Mouse (Mus musculus) embryonic facial prominence, embryonic 11.5 days (tissue): ENCODE measurements around the gene Clca4a. TPM values are rescaled to one million over a fixed set of nuclear protein-coding genes. Genes with fewer than 3 reads are reported as not detected.

ENCODE experiments used
- ATAC-seq: fragments of 200-750 bp; cut with Nextera tagmentation; replicated peaks from 2 replicates; pipeline ENCODE4 v1.8.0; 2017; ENCODE audit warnings: low read depth; ENCODE audit not compliant: insufficient number of reproducible peaks, low FRiP score, low TSS enrichment
- DNase-seq: peaks from one replicate; pipeline ENCODE4 v3.0.0-alpha.2; 2015; ENCODE audit warnings: low spot score
- H3K27ac ChIP-seq: fragments of 300-500 bp; sonication (generic); replicated peaks from 2 replicates; pipeline ENCODE4 v1.5.1; 2014; ENCODE audit warnings: mild to moderate bottlenecking, low read depth, low read length, control low read depth
- H3K27me3 ChIP-seq: fragments of 300-500 bp; sonication (generic); 2 replicates; pipeline ENCODE4 v1.6.1; 2014; ENCODE audit warnings: mild to moderate bottlenecking, low read length, moderate library complexity, mixed read lengths; ENCODE audit not compliant: control insufficient read depth, insufficient read depth
- H3K36me3 ChIP-seq: fragments of 300-500 bp; sonication (generic); replicated peaks from 2 replicates; pipeline ENCODE4 v1.6.1; 2014; ENCODE audit warnings: low read depth, mild to moderate bottlenecking, low read length, moderate library complexity, mixed read lengths; ENCODE audit not compliant: control insufficient read depth, insufficient read depth
- H3K4me1 ChIP-seq: fragments of 300-500 bp; sonication (generic); 2 replicates; pipeline ENCODE4 v1.6.1; 2014; ENCODE audit warnings: low read length, mixed read lengths; ENCODE audit not compliant: control insufficient read depth, insufficient read depth
- H3K4me2 ChIP-seq: fragments of 300-500 bp; sonication (generic); 2 replicates; pipeline ENCODE4 v1.6.1; 2014; ENCODE audit warnings: low read depth, mild to moderate bottlenecking, control low read depth, low read length, moderate library complexity
- H3K4me3 ChIP-seq: fragments of 300-500 bp; sonication (generic); 2 replicates; pipeline ENCODE4 v1.5.1; 2014; ENCODE audit warnings: low read depth, low read length, control low read depth
- H3K9ac ChIP-seq: fragments of 300-500 bp; sonication (generic); replicated peaks from 2 replicates; pipeline ENCODE4 v1.6.1; 2014; ENCODE audit warnings: mild to moderate bottlenecking, control low read depth, low read length
- H3K9me3 ChIP-seq: fragments of 300-500 bp; sonication (generic); replicated peaks from 2 replicates; pipeline ENCODE4 v1.6.1; 2016; ENCODE audit warnings: mild to moderate bottlenecking, low read length, inconsistent platforms, mixed read lengths; ENCODE audit not compliant: control insufficient read depth
- WGBS: fragments of 180-500 bp; shearing (Covaris S2); extraction: QIAGEN DNeasy Blood & Tissue Kit; methylation state at CpG from one replicate; pipeline ENCODE4 v1.1.7; 2014; 5-methylcytosine and 5-hydroxymethylcytosine counted together
- polyA plus RNA-seq: library from polyadenylated mRNA; unstranded; fragments of >200 nt; fragmentation: Nextera tagmentation; extraction: Ambion mirVana; gene quantifications from 2 replicates; pipeline ENCODE4 v1.2.1, GENCODE M21; 2014

Gene Clca4a
- not detected in 2 replicates for polyA plus RNA-seq

- Histone ChIP-seq H3K9me3 (no peaks in the 10 kb centered on the region), H3K36me3 (no peaks in the 10 kb centered on the region), H3K27ac (no peak within 1 kb of the TSS), H3K4me2 (no peak within 1 kb of the TSS), H3K9ac (no peak within 1 kb of the TSS), H3K27me3 (no peaks in the 10 kb centered on the region), H3K4me3 (no peak within 1 kb of the TSS), H3K4me1 (no peaks in the 10 kb centered on the region)
- no peak for DNase-seq
- ATAC-seq: no peak
Observed at GRCm38 (mm10) chr3:144974945-144975344, at the start of gene Clca4a. Gene Clca4a (minus strand): TSS chr3:144975045.

- no peaks in the 10 kb centered on the region for H3K36me3 ChIP-seq
- ATAC-seq (no peak), DNase-seq (no peak)
- H3K4me1 ChIP-seq: no peaks in the 10 kb centered on the region
- no peak overlapping the region for H3K27ac ChIP-seq
- no peaks in the 10 kb centered on the region for H3K9me3 ChIP-seq
- H3K27me3 ChIP-seq: no peaks in the 10 kb centered on the region
- H3K4me3 ChIP-seq: no peak overlapping the region
- no peak overlapping the region for H3K9ac ChIP-seq
- H3K4me2 ChIP-seq: no peak overlapping the region
- 71% methylated on average over 3 of the region's 3 CpGs for WGBS
Observed at GRCm38 (mm10) chr3:145017807-145018206, 43.0 kb upstream of the Clca4a start.

GRCm38 (mm10) chr3:145004422-145004821 lies 29.6 kb upstream of the Clca4a start:
- DNase-seq: peak; percentile 31
- Histone ChIP-seq H3K36me3 (no peaks in the 10 kb centered on the region), H3K9me3 (no peaks in the 10 kb centered on the region), H3K27ac (no peak overlapping the region), H3K4me3 (no peak overlapping the region), H3K4me1 (no peaks in the 10 kb centered on the region), H3K4me2 (no peak overlapping the region), H3K9ac (no peak overlapping the region), H3K27me3 (no peaks in the 10 kb centered on the region)
- 34% methylated on average over 5 of the region's 5 CpGs for WGBS
- ATAC-seq: no peak

- WGBS: 50% methylated on average over 1 of the region's 1 CpGs
Observed at GRCm38 (mm10) chr3:145000912-145001311, 26.1 kb upstream of the Clca4a start.

GRCm38 (mm10) chr3:144993055-144993454 lies 18.2 kb upstream of the Clca4a start:
- no peaks in the 10 kb centered on the region for H3K4me1 ChIP-seq
- WGBS: 89% methylated on average over 5 of the region's 5 CpGs
- H3K27me3 ChIP-seq: no peaks in the 10 kb centered on the region
- H3K27ac ChIP-seq: no peak overlapping the region
- H3K4me2 ChIP-seq: no peak overlapping the region
- H3K4me3 ChIP-seq: no peak overlapping the region
- H3K9me3 ChIP-seq: no peaks in the 10 kb centered on the region
- no peak for DNase-seq
- ATAC-seq: no peak
- no peak overlapping the region for H3K9ac ChIP-seq
- H3K36me3 ChIP-seq: no peaks in the 10 kb centered on the region

More at GRCm38 (mm10) chr3:145000912-145001311, 26.1 kb upstream of the Clca4a start:
- H3K4me3 ChIP-seq: no peak overlapping the region
- DNase-seq (no peak), ATAC-seq (no peak)
- no peaks in the 10 kb centered on the region for H3K36me3 ChIP-seq
- H3K27me3 ChIP-seq: no peaks in the 10 kb centered on the region
- no peak overlapping the region for H3K9ac ChIP-seq
- H3K27ac ChIP-seq: no peak overlapping the region
- H3K4me2 ChIP-seq: no peak overlapping the region
- H3K4me1 ChIP-seq: no peaks in the 10 kb centered on the region
- no peaks in the 10 kb centered on the region for H3K9me3 ChIP-seq

GRCm38 (mm10) chr3:144992618-144993017 lies 17.8 kb upstream of the Clca4a start:
- Histone ChIP-seq H3K4me2 (no peak overlapping the region), H3K9me3 (no peaks in the 10 kb centered on the region), H3K36me3 (no peaks in the 10 kb centered on the region)

GRCm38 (mm10) chr3:144985890-144986289 lies 11.0 kb upstream of the Clca4a start:
- Histone ChIP-seq H3K27me3 (no peaks in the 10 kb centered on the region), H3K9ac (no peak overlapping the region), H3K27ac (no peak overlapping the region), H3K4me3 (no peak overlapping the region), H3K4me1 (no peaks in the 10 kb centered on the region), H3K4me2 (no peak overlapping the region), H3K9me3 (no peaks in the 10 kb centered on the region), H3K36me3 (no peaks in the 10 kb centered on the region)
- DNase-seq: no peak
- WGBS: 69% methylated on average over 5 of the region's 5 CpGs
- no peak for ATAC-seq

More at GRCm38 (mm10) chr3:144992618-144993017, 17.8 kb upstream of the Clca4a start:
- ATAC-seq (no peak), DNase-seq (no peak)
- Histone ChIP-seq H3K27me3 (no peaks in the 10 kb centered on the region), H3K4me3 (no peak overlapping the region), H3K4me1 (no peaks in the 10 kb centered on the region), H3K9ac (no peak overlapping the region), H3K27ac (no peak overlapping the region)

- H3K9ac ChIP-seq: no peak overlapping the region
- H3K27ac ChIP-seq: no peak overlapping the region
- no peak overlapping the region for H3K4me2 ChIP-seq
- no peaks in the 10 kb centered on the region for H3K4me1 ChIP-seq
- no peaks in the 10 kb centered on the region for H3K27me3 ChIP-seq
- H3K9me3 ChIP-seq: no peaks in the 10 kb centered on the region
- no peak overlapping the region for H3K4me3 ChIP-seq
- DNase-seq (no peak), ATAC-seq (no peak)
- no peaks in the 10 kb centered on the region for H3K36me3 ChIP-seq
- WGBS: 90% methylated on average over 6 of the region's 6 CpGs
Observed at GRCm38 (mm10) chr3:144980551-144980950, 5.7 kb upstream of the Clca4a start.
